ENCODE assay signal across 22 mouse cellular contexts in genomic region chr3:26795851-26796538, GRCm38 (mm10).
DNase-seq lines count a peak whose midpoint lies in the region; ATAC-seq and TF ChIP-seq lines count a peak whose summit lies in the region.
"Had no signal": no experiment of that assay in that cellular context is flagged by ENCODE, and none has a peak within 500 bp of the region (broad histone marks: within the 10 kb centered on the region; RNA-seq: fewer than 3 reads in every experiment).

No protein-coding gene starts in this region.

- H3K27ac ChIP-seq in forebrain, embryonic 12.5 days = no peak overlapping the region
- no peak overlapping the region for H3K27ac ChIP-seq in forebrain, embryonic 13.5 days
- H3K27ac ChIP-seq in hindbrain, embryonic 11.5 days (ENCODE audit: low read depth, low read length) = peak overlapping the region; percentile 49; the same call in 1 of the 2 replicates
- H3K27ac ChIP-seq in midbrain, embryonic 10.5 days (replicated peaks) = peak overlapping the region; percentile 71
- H3K27ac ChIP-seq in midbrain, postnatal 0 days (ENCODE audit: low read depth, low read length) = no peak overlapping the region
- H3K27ac ChIP-seq: embryonic facial prominence, embryonic 12.5 days; heart, adult 2 months; limb, embryonic 12.5 days; liver, embryonic 12.5 days had no signal

- H3K4me1 ChIP-seq in forebrain, embryonic 12.5 days = peaks cover 5% of the 10 kb centered on the region
- H3K4me1 ChIP-seq in forebrain, embryonic 13.5 days = peaks cover 4% of the 10 kb centered on the region
- no peaks in the 10 kb centered on the region for H3K4me1 ChIP-seq in hindbrain, embryonic 11.5 days (replicated peaks; ENCODE audit: control insufficient read depth, insufficient read depth, low read length)
- peaks cover 16% of the 10 kb centered on the region for H3K4me1 ChIP-seq in midbrain, embryonic 10.5 days
- no peaks in the 10 kb centered on the region; the same call in 1 of the 2 replicates for H3K4me1 ChIP-seq in midbrain, postnatal 0 days (ENCODE audit: insufficient read depth, low read length)
- H3K4me1 ChIP-seq: embryonic facial prominence, embryonic 12.5 days; limb, embryonic 12.5 days; liver, embryonic 12.5 days had no signal

- no peaks in the 10 kb centered on the region for H3K9me3 ChIP-seq in forebrain, embryonic 12.5 days
- H3K9me3 ChIP-seq in forebrain, embryonic 13.5 days (replicated peaks) = no peaks in the 10 kb centered on the region
- H3K9me3 ChIP-seq in hindbrain, embryonic 11.5 days (ENCODE audit: control insufficient read depth, low read length) = no peaks in the 10 kb centered on the region
- no peaks in the 10 kb centered on the region for H3K9me3 ChIP-seq in midbrain, embryonic 10.5 days (replicated peaks)
- H3K9me3 ChIP-seq in midbrain, postnatal 0 days (ENCODE audit: low read length) = no peaks in the 10 kb centered on the region
- H3K9me3 ChIP-seq: embryonic facial prominence, embryonic 12.5 days; limb, embryonic 12.5 days; liver, embryonic 12.5 days had no signal

- peak; percentile 51; the same call in 1 of the 2 replicates for ATAC-seq in forebrain, embryonic 12.5 days (ENCODE audit: low FRiP score)
- ATAC-seq in forebrain, embryonic 13.5 days = no peak
- ATAC-seq in hindbrain, embryonic 11.5 days (ENCODE audit: low FRiP score) = peak; percentile 84
- no peak for ATAC-seq in midbrain, postnatal 0 days (ENCODE audit: low FRiP score)
- ATAC-seq: intestine, embryonic 16.5 days; liver, embryonic 12.5 days had no signal

- no peak overlapping the region for H3K4me2 ChIP-seq in forebrain, embryonic 12.5 days
- H3K4me2 ChIP-seq in forebrain, embryonic 13.5 days = no peak overlapping the region
- H3K4me2 ChIP-seq in hindbrain, embryonic 11.5 days (replicated peaks; ENCODE audit: low read depth, low read length) = no peak overlapping the region
- H3K4me2 ChIP-seq in midbrain, postnatal 0 days (ENCODE audit: low read depth, low read length, poor library complexity, severe bottlenecking) = no peak overlapping the region
- H3K4me2 ChIP-seq: embryonic facial prominence, embryonic 12.5 days; limb, embryonic 12.5 days; liver, embryonic 12.5 days; lung, embryonic 14.5 days had no signal

- no peaks in the 10 kb centered on the region for H3K36me3 ChIP-seq in forebrain, embryonic 12.5 days (replicated peaks)
- no peaks in the 10 kb centered on the region for H3K36me3 ChIP-seq in forebrain, embryonic 13.5 days (ENCODE audit: poor library complexity, severe bottlenecking)
- H3K36me3 ChIP-seq in hindbrain, embryonic 11.5 days (ENCODE audit: control insufficient read depth, insufficient read depth, low read length) = no peaks in the 10 kb centered on the region
- H3K36me3 ChIP-seq in midbrain, embryonic 10.5 days = no peaks in the 10 kb centered on the region
- H3K36me3 ChIP-seq in midbrain, postnatal 0 days (ENCODE audit: insufficient read depth, low read length) = no peaks in the 10 kb centered on the region
- H3K36me3 ChIP-seq: embryonic facial prominence, embryonic 12.5 days; limb, embryonic 12.5 days; liver, embryonic 12.5 days had no signal

- no peak overlapping the region for H3K9ac ChIP-seq in forebrain, embryonic 12.5 days
- H3K9ac ChIP-seq in forebrain, embryonic 13.5 days = no peak overlapping the region
- no peak overlapping the region for H3K9ac ChIP-seq in hindbrain, embryonic 11.5 days (ENCODE audit: low read depth, low read length)
- H3K9ac ChIP-seq in midbrain, postnatal 0 days (replicated peaks; ENCODE audit: low read length, poor library complexity, severe bottlenecking) = no peak overlapping the region
- H3K9ac ChIP-seq: embryonic facial prominence, embryonic 12.5 days; limb, embryonic 12.5 days; liver, embryonic 12.5 days; lung, embryonic 14.5 days had no signal

- no peaks in the 10 kb centered on the region for H3K27me3 ChIP-seq in forebrain, embryonic 12.5 days
- H3K27me3 ChIP-seq in forebrain, embryonic 13.5 days = no peaks in the 10 kb centered on the region
- H3K27me3 ChIP-seq in hindbrain, embryonic 11.5 days (ENCODE audit: control insufficient read depth, insufficient read depth, low read length) = no peaks in the 10 kb centered on the region
- no peaks in the 10 kb centered on the region for H3K27me3 ChIP-seq in midbrain, embryonic 10.5 days (ENCODE audit: low read depth, poor library complexity, severe bottlenecking)
- no peaks in the 10 kb centered on the region for H3K27me3 ChIP-seq in midbrain, postnatal 0 days (ENCODE audit: insufficient read depth, low read length)
- H3K27me3 ChIP-seq: embryonic facial prominence, embryonic 12.5 days; limb, embryonic 12.5 days; liver, embryonic 12.5 days had no signal

- no peak for TF ChIP-seq CTCF in midbrain, postnatal 0 days (IDR thresholded peaks at IDR 0.05)

- no peak overlapping the region for H3K4me3 ChIP-seq in forebrain, embryonic 12.5 days (replicated peaks)
- H3K4me3 ChIP-seq in forebrain, embryonic 13.5 days = no peak overlapping the region
- H3K4me3 ChIP-seq in hindbrain, embryonic 11.5 days (ENCODE audit: low read depth, low read length) = no peak overlapping the region
- no peak overlapping the region for H3K4me3 ChIP-seq in midbrain, embryonic 10.5 days
- no peak overlapping the region for H3K4me3 ChIP-seq in midbrain, postnatal 0 days (ENCODE audit: low read depth, low read length)
- H3K4me3 ChIP-seq: embryonic facial prominence, embryonic 12.5 days; heart, adult 2 months; limb, embryonic 12.5 days; liver, embryonic 12.5 days had no signal

- WGBS in forebrain, embryonic 12.5 days = 61% methylated on average over 7 of the region's 7 CpGs
- WGBS in forebrain, embryonic 13.5 days = 58% methylated on average over 7 of the region's 7 CpGs
- WGBS in hindbrain, embryonic 11.5 days = 57% methylated on average over 7 of the region's 7 CpGs
- 72% methylated on average over 7 of the region's 7 CpGs for WGBS in midbrain, embryonic 10.5 days
- 55% methylated on average over 7 of the region's 7 CpGs for WGBS in midbrain, postnatal 0 days

- peak; percentile 25 for DNase-seq in hindbrain, embryonic 11.5 days (ENCODE audit: low spot score)
- peak; percentile 19 for DNase-seq in midbrain, embryonic 10.5 days (ENCODE audit: low spot score)
- peak; percentile 5 for DNase-seq in midbrain, postnatal 0 days (ENCODE audit: low spot score)
- DNase-seq in layer of hippocampus, adult 11-12 months (ENCODE audit: low spot score) = no peak
- no peak for DNase-seq in urinary bladder, postnatal 14 days (ENCODE audit: low spot score)
- DNase-seq: adrenal gland, postnatal 25 days; B cell, adult 2 months; cerebellum, adult 2 months; cerebellum, postnatal 36 days; gastrocnemius, postnatal 25 days; heart, adult 2 months; heart, postnatal 4 days; kidney, postnatal 36 days; layer of hippocampus, adult 9-11 months; lung, embryonic 14.5 days; lung, postnatal 4 days had no signal

Comparison
In these comparisons a context has a peak if more than half of its experiments do, and no peak if none do; other contexts are left out.
1. ATAC-seq: peak in forebrain, embryonic 12.5 days (single experiment) and hindbrain, embryonic 11.5 days (single experiment); none in forebrain, embryonic 13.5 days (single experiment) and midbrain, postnatal 0 days (single experiment).
2. H3K27ac ChIP-seq: peak in hindbrain, embryonic 11.5 days (single experiment) and midbrain, embryonic 10.5 days (single experiment); none in forebrain, embryonic 12.5 days (single experiment), forebrain, embryonic 13.5 days (single experiment) and midbrain, postnatal 0 days (single experiment).
3. DNase-seq: peak in hindbrain, embryonic 11.5 days (single experiment), midbrain, embryonic 10.5 days (single experiment) and midbrain, postnatal 0 days (single experiment); none in layer of hippocampus, adult 11-12 months (single experiment) and urinary bladder, postnatal 14 days (single experiment).